Mouse (Mus musculus): ENCODE results near the gene Prom1.

DNA sequence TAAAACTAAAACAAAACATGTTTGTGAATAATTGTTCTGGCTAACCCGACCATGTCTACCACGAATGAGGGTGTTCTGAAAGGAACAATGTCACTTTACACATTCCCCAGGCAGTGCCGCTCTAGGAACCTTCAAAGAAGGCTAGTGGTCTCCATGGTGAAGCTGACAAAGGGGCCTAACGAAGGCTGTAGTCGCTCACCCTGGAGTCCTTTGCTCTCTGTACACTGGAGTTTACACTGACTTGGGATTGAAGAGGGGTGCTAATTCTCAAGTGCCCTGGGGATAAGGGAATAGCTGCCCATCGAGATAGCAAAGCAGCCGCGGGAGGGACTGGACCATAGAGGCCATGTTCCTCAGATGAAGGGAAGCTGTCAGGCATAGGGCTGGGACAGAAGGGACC lies 2.9 kb upstream of the Prom1 start:
- TF ChIP-seq POLR2A (IDR thresholded peaks at IDR 0.05; ENCODE audit: extremely low read depth, insufficient read depth, low read length) (no peak), CTCF (IDR thresholded peaks at IDR 0.05; ENCODE audit: low read depth, low read length) (no peak)
